Mouse (Mus musculus) thymus, adult 2 months (tissue): Measurements from ENCODE around the gene L3mbtl1.

Experiments used
- CTCF ChIP-seq: fragments of 200-500 bp; IDR thresholded peaks from 2 replicates; pipeline ENCODE4 v1.5.1; 2012; ENCODE audit warnings: mild to moderate bottlenecking, control low read depth, low read length, moderate library complexity, borderline replicate concordance; ENCODE audit not compliant: control insufficient read depth, poor library complexity, insufficient read depth; ENCODE audit errors: extremely low read depth
- POLR2A ChIP-seq: fragments of 200-500 bp; IDR thresholded peaks from 2 replicates; pipeline ENCODE4 v1.6.1; 2012; ENCODE audit warnings: mild to moderate bottlenecking, low read length, control low read depth, moderate library complexity; ENCODE audit not compliant: control insufficient read depth, poor library complexity, insufficient read depth; ENCODE audit errors: extremely low read depth

DNA sequence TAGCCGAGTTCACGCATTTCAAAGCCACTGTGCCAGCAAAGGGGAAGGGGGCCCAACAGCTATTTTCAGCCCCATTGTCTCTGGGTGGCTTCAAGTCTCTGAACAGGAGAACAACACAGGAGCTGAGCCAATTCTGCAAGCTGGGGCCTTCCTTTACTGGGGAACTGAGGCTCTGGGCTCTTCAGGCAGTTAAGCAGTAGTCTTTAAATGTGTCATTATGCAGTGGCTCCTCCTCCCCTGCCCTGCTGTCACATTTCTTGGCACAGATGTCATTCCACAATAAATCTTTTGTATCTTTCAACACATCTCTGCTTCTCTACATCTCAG is 42.7 kb upstream of the L3mbtl1 start:
- TF ChIP-seq CTCF (no peak), POLR2A (no peak)
